Comparison of ENCODE assay signal across 8 mouse cellular contexts in the genomic region with DNA sequence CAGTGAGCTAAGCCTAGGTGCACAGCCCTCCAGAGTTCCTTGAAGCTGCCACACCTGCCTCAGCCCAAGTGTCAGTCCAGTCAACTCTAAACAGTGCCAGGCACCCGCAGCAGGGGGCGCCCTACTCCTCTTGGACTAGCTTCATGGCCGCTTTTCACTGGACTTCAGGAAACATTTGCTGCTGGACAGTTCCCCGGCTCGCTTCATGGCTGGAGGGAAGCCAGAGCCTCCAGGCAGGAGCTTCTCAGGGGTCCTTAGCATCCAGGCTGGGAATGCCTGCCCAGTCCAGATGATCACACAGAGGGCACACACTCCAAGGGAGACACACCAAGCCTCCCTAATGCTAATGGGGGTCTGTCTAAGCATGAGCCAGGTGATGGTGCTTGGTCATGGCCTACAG. TPM values are rescaled to one million over a fixed set of nuclear protein-coding genes. Genes with fewer than 3 reads are reported as not detected.
DNase-seq lines count a peak whose midpoint lies in the region; ATAC-seq and TF ChIP-seq lines count a peak whose summit lies in the region.

No protein-coding gene starts in this region.

- no peak overlapping the region for H3K9ac ChIP-seq in ES-E14 (ENCODE audit: insufficient read depth, low read depth, low read length, poor library complexity, severe bottlenecking)
- H3K9ac ChIP-seq in embryonic facial prominence, embryonic 14.5 days (ENCODE audit: low read depth, low read length): no peak overlapping the region

- peak; percentile 89 for DNase-seq in ES-E14 (ENCODE audit: low read depth, low spot score)
- peak; percentile 90 for DNase-seq in adrenal gland, postnatal 25 days
- DNase-seq in embryonic facial prominence, embryonic 14.5 days (ENCODE audit: low spot score): peak; percentile 88
- peak; percentile 47 for DNase-seq in heart, postnatal 25 days (ENCODE audit: low spot score)
- DNase-seq in layer of hippocampus, adult 9-11 months: peak; percentile 57
- peak; percentile 84 to 88 for DNase-seq in lung, postnatal 4 days
- DNase-seq in skeletal muscle tissue, adult 2 months (ENCODE audit: low read depth, low spot score): peak; percentile 55

- 7% methylated on average over 5 of the region's 5 CpGs for WGBS in embryonic facial prominence, embryonic 14.5 days

- no peak overlapping the region for H3K27ac ChIP-seq in ES-E14 (ENCODE audit: insufficient read depth, low read depth, low read length, poor library complexity, severe bottlenecking)
- no peak overlapping the region for H3K27ac ChIP-seq in embryonic facial prominence, embryonic 14.5 days (replicated peaks; ENCODE audit: low read depth, low read length)

- H3K9me3 ChIP-seq in ES-E14 (ENCODE audit: control insufficient read depth, insufficient read depth, low read depth, low read length): no peaks in the 10 kb centered on the region
- H3K9me3 ChIP-seq in embryonic facial prominence, embryonic 14.5 days (ENCODE audit: control insufficient read depth, low read length): no peaks in the 10 kb centered on the region

- H3K27me3 ChIP-seq in embryonic facial prominence, embryonic 14.5 days (replicated peaks; ENCODE audit: control insufficient read depth, insufficient read depth, low read length): no peaks in the 10 kb centered on the region

- no peak overlapping the region for H3K4me3 ChIP-seq in ES-E14 (ENCODE audit: insufficient read depth in 1 of 2, low read depth in 1 of 2, low read length in 2 of 2, poor library complexity in 1 of 2, severe bottlenecking in 1 of 2)
- no peak overlapping the region for H3K4me3 ChIP-seq in embryonic facial prominence, embryonic 14.5 days (ENCODE audit: low read depth, low read length)

- peaks cover 3% of the 10 kb centered on the region; the same call in 1 of the 2 replicates for H3K36me3 ChIP-seq in ES-E14 (ENCODE audit: control insufficient read depth, insufficient read depth, low read length, poor library complexity, severe bottlenecking)
- peaks cover 13% of the 10 kb centered on the region; the same call in 1 of the 2 replicates for H3K36me3 ChIP-seq in embryonic facial prominence, embryonic 14.5 days (ENCODE audit: control insufficient read depth, insufficient read depth, low read length)

- in situ Hi-C loops in ES-E14 (cut with MboI; ENCODE audit: low sequenced_read_pairs in 2 of 2, unreplicated experiment in 2 of 2): loop anchor here in 1 of 2 experiments (10.0 to 25.0 kb wide), 2 partner anchors 161 to 343 kb away; no protein-coding TSS in a partner anchor

- no peak for ATAC-seq in embryonic facial prominence, embryonic 14.5 days (ENCODE audit: low read depth)
- ATAC-seq in megakaryocyte, adult 5-6 weeks (ENCODE audit: poor library complexity, severe bottlenecking): no peak

- H3K4me1 ChIP-seq in ES-E14 (ENCODE audit: control insufficient read depth in 2 of 2, insufficient read depth in 2 of 2, low read length in 2 of 2, poor library complexity in 1 of 2): no peaks in the 10 kb centered on the region
- H3K4me1 ChIP-seq in embryonic facial prominence, embryonic 14.5 days (ENCODE audit: control insufficient read depth, insufficient read depth, low read length): peaks cover 17% of the 10 kb centered on the region

- H3K4me2 ChIP-seq in embryonic facial prominence, embryonic 14.5 days (ENCODE audit: low read depth, low read length): no peak overlapping the region

- intact Hi-C loops in heart, postnatal 25 days (cut with DNase I): loop anchor here (1.0 to 10.0 kb wide), 5 partner anchors 164 to 581 kb away; no protein-coding TSS in a partner anchor

TF ChIP-seq in ES-E14, 5 proteins besides CTCF, POLR2A, EP300 and RAD21:
- TF ChIP-seq HCFC1 (IDR thresholded peaks at IDR 0.05; ENCODE audit: borderline replicate concordance, insufficient read depth, low read length): peak; percentile 47; the same call in 1 of the 2 replicates
- TF ChIP-seq ZNF384 (IDR thresholded peaks at IDR 0.05; ENCODE audit: low read depth, low read length): no peak
- TF ChIP-seq CHD2 (IDR thresholded peaks at IDR 0.05; ENCODE audit: low read depth, low read length): no peak
- peak; percentile 97 for TF ChIP-seq ZC3H11A (IDR thresholded peaks at IDR 0.05; ENCODE audit: borderline replicate concordance, low read depth, low read length)
- no peak for TF ChIP-seq MAFK (IDR thresholded peaks at IDR 0.05; ENCODE audit: insufficient read depth, low read depth, low read length)
TF ChIP-seq in ES-E14: peak in this region for 2.

RNA-seq across cellular contexts. Expression of gene Pik3r4, which starts 51.1 kb away (rescaled TPM):
- 26.5 and 30.1 TPM in 2 replicates for total RNA-seq in ES-E14 (2012; rRNA removed)
- total RNA-seq in adrenal gland, postnatal 25 days (2021): 41.1 and 42.0 TPM in 2 replicates
- 23.0 and 24.9 TPM in 2 replicates for polyA plus RNA-seq in embryonic facial prominence, embryonic 14.5 days (2014; fragmentation: Nextera tagmentation; extraction: Ambion mirVana)
- total RNA-seq in heart, postnatal 25 days (2021): 10 to 100 TPM; 22.8 to 22.9 TPM
- 21.7 and 22.1 TPM in 2 replicates for total RNA-seq in megakaryocyte, adult 5-6 weeks (2015)
- 13.4 and 21.7 TPM in 2 replicates for total RNA-seq in megakaryocyte, adult 5-6 weeks (2017)
